Mouse (Mus musculus): ENCODE data around the gene Gtf2e1.

GRCm38 (mm10) chr16:37550981-37551380, 11.4 kb upstream of the Gtf2e1 start:
- TF ChIP-seq EP300 (IDR thresholded peaks at IDR 0.05; ENCODE audit: low read depth): no peak
- no peak for TF ChIP-seq CTCF (IDR thresholded peaks at IDR 0.05; ENCODE audit: low read depth)
